Mouse (Mus musculus): ENCODE measurements at regions not wholly inside any gene's neighbourhood (a gene's known extent, or its start where the extent isn't known, plus 50 kb on each side); places are given as distances from the start of the nearest gene placed in this dataset.

DNA sequence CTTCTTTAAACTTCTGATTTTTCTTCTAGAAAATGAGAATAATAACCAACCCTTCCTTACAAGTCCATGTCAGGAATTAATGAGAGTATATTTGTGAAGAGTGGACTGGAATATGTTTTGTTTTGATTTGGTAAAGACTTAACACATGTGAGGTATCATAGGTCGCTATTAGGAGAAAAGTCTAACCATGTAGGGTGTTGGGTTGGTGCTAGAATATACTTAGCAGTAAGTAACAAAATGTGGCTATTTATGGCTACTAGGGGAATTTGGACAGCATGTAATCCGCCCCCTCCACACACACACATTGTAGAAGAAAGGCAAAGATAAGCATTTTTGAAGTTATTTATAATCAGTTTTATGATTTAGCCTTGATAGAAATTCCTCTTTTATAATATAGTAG, 114.5 kb downstream of the Zfp36l1 start:
- TF ChIP-seq CTCF (IDR thresholded peaks at IDR 0.05; ENCODE audit: extremely low read depth, insufficient read depth, low read length) (no peak), POLR2A (IDR thresholded peaks at IDR 0.05; ENCODE audit: extremely low read depth, insufficient read depth, low read length) (no peak)
